In genomic region chr5:149827599-149827998, GRCm38 (mm10) we compare ENCODE assay signal across 16 mouse cellular contexts.
A peak's percentile ranks its signal among the peaks of the same experiment; 100 is the strongest.
DNase-seq lines count a peak whose midpoint lies in the region; ATAC-seq and TF ChIP-seq lines count a peak whose summit lies in the region.
"Had no signal": no experiment of that assay in that cellular context is flagged by ENCODE, and none has a peak within 500 bp of the region (broad histone marks: within the 10 kb centered on the region; RNA-seq: fewer than 3 reads in every experiment).

No protein-coding gene starts in this region.

- WGBS in limb, embryonic 11.5 days: 58% methylated on average over 3 of the region's 3 CpGs
- 63% methylated on average over 3 of the region's 3 CpGs for WGBS in limb, embryonic 10.5 days

- H3K79me2 ChIP-seq in MEL (ENCODE audit: control insufficient read depth, insufficient read depth, low read length, poor library complexity): no peaks in the 10 kb centered on the region

- no peaks in the 10 kb centered on the region for H3K36me3 ChIP-seq in limb, embryonic 11.5 days (ENCODE audit: control insufficient read depth, insufficient read depth, low read length)
- no peaks in the 10 kb centered on the region for H3K36me3 ChIP-seq in limb, embryonic 10.5 days
- H3K36me3 ChIP-seq in MEL (ENCODE audit: control insufficient read depth in 1 of 2, insufficient read depth in 2 of 2, low read length in 2 of 2): no peaks in the 10 kb centered on the region
- H3K36me3 ChIP-seq: lung, embryonic 15.5 days had no signal

- DNase-seq in embryo, embryonic 10 days (ENCODE audit: low spot score): peak; percentile 28
- DNase-seq in embryo, embryonic 11 days: no peak
- DNase-seq in limb, embryonic 11.5 days (ENCODE audit: low spot score): peak; percentile 25
- DNase-seq in limb, embryonic 10.5 days (ENCODE audit: low spot score): no peak
- DNase-seq in A20 (ENCODE audit: low read depth, low spot score): peak; percentile 28
- DNase-seq in MEL (ENCODE audit: low read depth, low spot score): peak; percentile 42
- DNase-seq in ovary, postnatal 10 days (ENCODE audit: low spot score): no peak
- no peak for DNase-seq in B cell, adult 2 months
- DNase-seq: cerebellum, adult 9-11 months; gastrocnemius, postnatal 10 days; kidney, adult 2 months; kidney, postnatal 36 days; liver had no signal

- TF ChIP-seq RAD21 in MEL (IDR thresholded peaks at IDR 0.05; ENCODE audit: low read depth, low read length): peak; percentile 36

- H3K27me3 ChIP-seq in limb, embryonic 11.5 days (ENCODE audit: control insufficient read depth, insufficient read depth, low read length): no peaks in the 10 kb centered on the region
- H3K27me3 ChIP-seq in limb, embryonic 10.5 days (ENCODE audit: low read depth, poor library complexity, severe bottlenecking): no peaks in the 10 kb centered on the region
- H3K27me3 ChIP-seq in MEL (ENCODE audit: control insufficient read depth in 1 of 2, insufficient read depth in 2 of 2, low read length in 2 of 2): no peaks in the 10 kb centered on the region; a peak in 3 of 4 replicates
- H3K27me3 ChIP-seq: lung, embryonic 15.5 days had no signal

- H3K4me3 ChIP-seq in limb, embryonic 11.5 days (ENCODE audit: low read depth, low read length): no peak overlapping the region
- no peak overlapping the region for H3K4me3 ChIP-seq in limb, embryonic 10.5 days
- H3K4me3 ChIP-seq in MEL (ENCODE audit: control insufficient read depth in 1 of 2, insufficient read depth in 1 of 2, low read depth in 2 of 2, low read length in 2 of 2): peak overlapping the region in 1 of 2 experiments; percentile 74; a peak in 2 of 4 replicates
- H3K4me3 ChIP-seq: lung, embryonic 15.5 days had no signal

- no peak overlapping the region for H3K9ac ChIP-seq in limb, embryonic 11.5 days (ENCODE audit: low read length)
- no peak overlapping the region for H3K9ac ChIP-seq in MEL (ENCODE audit: control insufficient read depth, low read depth, low read length, poor library complexity, severe bottlenecking)
- H3K9ac ChIP-seq: hindbrain, embryonic 14.5 days; lung, embryonic 15.5 days had no signal

- no peak for ATAC-seq in limb, embryonic 11.5 days (ENCODE audit: insufficient number of reproducible peaks, low FRiP score, low TSS enrichment, low read depth)
- ATAC-seq: forebrain, embryonic 16.5 days had no signal

- H3K4me1 ChIP-seq in limb, embryonic 11.5 days (ENCODE audit: control insufficient read depth, insufficient read depth, low read length): no peaks in the 10 kb centered on the region
- H3K4me1 ChIP-seq in limb, embryonic 10.5 days: peaks cover 45% of the 10 kb centered on the region
- H3K4me1 ChIP-seq in MEL (ENCODE audit: control insufficient read depth in 1 of 2, insufficient read depth in 2 of 2, low read length in 2 of 2): no peaks in the 10 kb centered on the region; a peak in 1 of 4 replicates
- H3K4me1 ChIP-seq: lung, embryonic 15.5 days had no signal

- no peak overlapping the region for H3K27ac ChIP-seq in limb, embryonic 11.5 days (replicated peaks; ENCODE audit: low read depth, low read length)
- no peak overlapping the region for H3K27ac ChIP-seq in limb, embryonic 10.5 days
- no peak overlapping the region for H3K27ac ChIP-seq in MEL (ENCODE audit: control insufficient read depth, low read depth, low read length)
- H3K27ac ChIP-seq: hindbrain, embryonic 14.5 days; lung, embryonic 15.5 days had no signal

- no peaks in the 10 kb centered on the region for H3K9me3 ChIP-seq in limb, embryonic 11.5 days (ENCODE audit: control insufficient read depth, low read length)
- H3K9me3 ChIP-seq in limb, embryonic 10.5 days (replicated peaks): no peaks in the 10 kb centered on the region
- H3K9me3 ChIP-seq in MEL (replicated peaks; ENCODE audit: insufficient read depth, low read length): no peaks in the 10 kb centered on the region
- H3K9me3 ChIP-seq: lung, embryonic 15.5 days had no signal

- no peak for TF ChIP-seq POLR2A in MEL (IDR thresholded peaks at IDR 0.05; ENCODE audit: control insufficient read depth in 1 of 2, insufficient read depth in 1 of 2, low read depth in 1 of 2, low read length in 2 of 2, poor library complexity in 1 of 2)

- peak; percentile 25 to 55 (median 40); a peak in 4 of 6 replicates for TF ChIP-seq CTCF in MEL (IDR thresholded peaks at IDR 0.05 in 2 of 3, conservative IDR thresholded peaks at IDR 0.05 in 1 of 3; ENCODE audit: control insufficient read depth in 1 of 3, insufficient read depth in 1 of 3, low read depth in 2 of 3, low read length in 3 of 3, poor library complexity in 1 of 3, severe bottlenecking in 1 of 3)

- no peak overlapping the region for H3K4me2 ChIP-seq in limb, embryonic 11.5 days (ENCODE audit: low read depth, severe bottlenecking)
- H3K4me2 ChIP-seq: hindbrain, embryonic 14.5 days; lung, embryonic 15.5 days had no signal

- no peak for TF ChIP-seq EP300 in MEL (IDR thresholded peaks at IDR 0.05; ENCODE audit: low read depth in 1 of 2, low read length in 2 of 2)

TF ChIP-seq in MEL, 35 proteins besides CTCF, POLR2A, EP300 and RAD21:
- TF ChIP-seq ELF1 (IDR thresholded peaks at IDR 0.05; ENCODE audit: low read depth, low read length): no peak
- peak; percentile 60; the same call in 1 of the 2 replicates for TF ChIP-seq ZNF384 (IDR thresholded peaks at IDR 0.05; ENCODE audit: low read depth, low read length)
- no peak for TF ChIP-seq POLR2AphosphoS2 (IDR thresholded peaks at IDR 0.05; ENCODE audit: low read length)
- no peak for TF ChIP-seq UBTF (IDR thresholded peaks at IDR 0.05; ENCODE audit: borderline replicate concordance, insufficient read depth, low read depth, low read length)
- TF ChIP-seq MAZ (IDR thresholded peaks at IDR 0.05; ENCODE audit: low read depth, low read length): no peak
- no peak for TF ChIP-seq CHD1 (IDR thresholded peaks at IDR 0.05; ENCODE audit: low read depth, low read length)
- TF ChIP-seq TBP (IDR thresholded peaks at IDR 0.05; ENCODE audit: low read depth, low read length): no peak
- no peak for TF ChIP-seq ETS1 (IDR thresholded peaks at IDR 0.05; ENCODE audit: low read depth, low read length)
- peak; percentile 58 for TF ChIP-seq SMC3 (IDR thresholded peaks at IDR 0.05; ENCODE audit: low read depth, low read length)
- TF ChIP-seq USF2 (IDR thresholded peaks at IDR 0.05; ENCODE audit: borderline replicate concordance in 1 of 2, insufficient read depth in 1 of 2, low read depth in 1 of 2, low read length in 2 of 2): no peak
- no peak for TF ChIP-seq GABPA (IDR thresholded peaks at IDR 0.05; ENCODE audit: low read depth, low read length)
- no peak for TF ChIP-seq KAT2A (conservative IDR thresholded peaks at IDR 0.05; ENCODE audit: low read depth, low read length)
- no peak for TF ChIP-seq NELFE (IDR thresholded peaks at IDR 0.05; ENCODE audit: low read depth, low read length)
- no peak for TF ChIP-seq HCFC1 (IDR thresholded peaks at IDR 0.05; ENCODE audit: low read depth, low read length)
- no peak for TF ChIP-seq TAL1 (IDR thresholded peaks at IDR 0.05; ENCODE audit: low read length)
- no peak; the same call in 1 of the 2 replicates for TF ChIP-seq MXI1 (IDR thresholded peaks at IDR 0.05; ENCODE audit: low read depth, low read length)
- TF ChIP-seq MYB (IDR thresholded peaks at IDR 0.05; ENCODE audit: low read depth, low read length): no peak
- TF ChIP-seq ZC3H11A (IDR thresholded peaks at IDR 0.05; ENCODE audit: low read depth, low read length): peak; percentile 32; the same call in 1 of the 2 replicates

Comparison
In these comparisons a context has a peak if more than half of its experiments do, and no peak if none do; other contexts are left out.
1. DNase-seq: peak in embryo, embryonic 10 days (single experiment), limb, embryonic 11.5 days (single experiment), A20 (single experiment) and MEL (single experiment); none in embryo, embryonic 11 days (single experiment), limb, embryonic 10.5 days (single experiment), ovary, postnatal 10 days (single experiment) and B cell, adult 2 months (0 of 2).